Mouse (Mus musculus) ovary, adult 18-20 months (tissue): Measurements from ENCODE around the gene Rbpjl.
A peak's percentile ranks its signal among the peaks of the same experiment; 100 is the strongest.

Experiments used
- DNase-seq: peaks from one replicate; pipeline ENCODE4 v3.0.0; 2022; ENCODE audit warnings: low spot score, mixed read lengths

Rbpjl gene

DNA sequence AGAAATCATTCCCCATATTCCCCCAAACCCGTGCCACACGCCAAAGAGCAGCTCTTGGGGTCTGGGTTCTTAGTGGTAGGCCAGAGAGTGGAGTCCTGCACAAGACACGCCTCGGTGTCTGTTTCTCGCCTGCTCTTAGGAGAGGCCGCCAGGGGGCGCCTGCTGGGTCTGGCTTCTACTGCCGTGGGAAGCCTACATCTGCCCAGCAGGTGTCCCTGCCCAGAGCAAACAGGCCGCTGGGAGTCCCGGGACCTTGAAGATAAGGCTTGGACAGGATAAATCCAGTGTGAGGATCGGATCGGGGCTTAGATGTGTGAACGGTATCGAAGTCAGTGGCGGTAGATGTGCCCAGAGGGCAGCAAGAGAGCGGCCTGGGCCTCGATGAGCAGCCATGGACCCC lies at the start of gene Rbpjl:
Rbpjl (plus strand) TSS at position 236 of the 400 bp plus-strand sequence.
- peak; percentile 48 for DNase-seq

DNA sequence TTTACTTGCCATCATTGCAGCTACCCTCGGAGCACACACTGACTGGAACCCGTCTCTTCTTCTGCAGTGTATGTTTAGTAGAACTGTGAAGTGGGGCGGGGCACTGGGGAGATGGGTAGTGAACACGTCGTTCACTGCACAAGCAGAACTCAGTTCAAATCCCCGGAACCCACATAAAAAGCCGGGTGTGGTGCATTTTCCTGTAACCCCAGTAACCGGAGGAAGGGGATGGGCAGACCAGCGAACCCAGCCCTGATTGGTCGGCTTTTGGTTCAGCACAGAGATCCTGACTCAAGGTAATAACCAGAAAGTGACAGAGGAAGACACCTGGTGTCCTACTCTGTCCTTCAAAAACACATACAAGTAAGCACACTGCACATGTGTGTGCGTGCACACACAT lies 49.6 kb upstream of the Rbpjl start:
- no peak for DNase-seq

DNA sequence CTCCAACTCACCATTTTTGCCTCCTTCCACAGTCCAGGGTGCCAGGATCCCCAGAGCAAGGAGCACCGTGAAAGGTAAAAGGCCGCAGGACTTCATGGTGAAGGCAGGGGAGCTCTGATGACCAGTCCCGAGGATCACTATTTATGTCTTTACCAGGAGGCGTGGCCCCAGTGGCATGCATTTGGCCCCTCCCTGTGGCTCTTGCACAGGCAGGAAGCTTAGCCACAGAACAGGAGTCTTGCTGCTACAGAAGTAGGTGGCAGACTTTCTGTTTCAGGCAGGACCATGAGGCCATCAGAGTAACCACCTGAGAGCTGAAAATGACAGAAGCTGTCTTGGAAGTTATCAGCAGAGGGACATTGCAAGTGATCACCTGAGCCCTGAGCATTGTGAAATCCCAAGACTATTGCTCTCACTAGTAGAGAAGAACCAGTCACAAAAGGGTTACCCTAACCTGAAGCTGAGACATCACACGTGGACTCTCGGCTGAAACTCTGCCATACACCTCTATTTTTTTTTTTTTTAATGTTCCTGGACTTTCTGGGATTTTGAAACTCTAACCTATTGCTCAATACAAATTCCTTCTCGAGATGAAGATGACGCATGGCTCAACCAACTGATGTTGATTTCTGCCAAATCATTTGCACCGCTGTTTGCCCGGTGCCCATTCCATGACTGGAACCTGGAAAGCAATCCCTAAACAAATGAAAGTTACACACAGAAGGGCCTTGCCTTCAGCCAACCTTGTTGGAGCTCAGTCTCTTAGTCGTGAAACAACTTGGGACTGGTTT lies 46.6 kb upstream of the Rbpjl start:
- DNase-seq, result no peak

DNA sequence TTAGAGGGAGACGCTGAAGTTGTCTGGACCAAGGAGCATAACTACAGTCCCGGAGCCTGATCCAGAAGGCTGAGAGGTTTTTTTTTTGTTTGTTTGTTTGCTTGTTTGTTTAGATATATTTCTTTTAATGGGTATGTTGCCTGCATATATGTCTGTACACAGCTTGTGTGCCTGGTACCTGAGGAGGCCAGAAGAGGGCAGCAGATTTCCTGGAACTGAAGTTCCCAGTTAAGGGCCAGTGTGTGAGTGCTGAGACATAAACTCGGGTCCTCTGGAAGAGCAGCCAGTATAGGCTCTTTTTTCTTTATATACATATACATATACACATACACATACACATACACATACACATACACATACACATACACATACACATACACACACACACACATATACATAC lies 44.6 kb upstream of the Rbpjl start:
- DNase-seq, result no peak

DNA sequence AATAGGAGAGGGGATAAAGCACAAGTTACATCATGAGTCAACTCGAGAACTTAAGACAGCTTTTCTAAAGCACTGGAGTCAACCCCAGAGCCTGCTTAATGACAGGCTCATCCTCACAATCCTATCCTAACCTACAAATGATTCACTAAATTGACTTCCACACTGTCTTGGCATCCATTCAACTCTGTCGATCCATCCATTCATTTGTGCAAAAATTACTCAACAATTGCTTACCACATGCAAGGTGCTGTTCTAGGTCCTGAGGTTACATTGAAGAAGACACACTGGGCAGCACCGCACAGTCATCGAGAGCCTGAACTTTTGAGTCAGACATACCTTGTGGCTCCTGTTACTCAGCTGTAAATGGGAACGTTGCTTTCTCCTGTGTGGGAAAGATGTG lies 43.9 kb upstream of the Rbpjl start:
- no peak for DNase-seq

DNA sequence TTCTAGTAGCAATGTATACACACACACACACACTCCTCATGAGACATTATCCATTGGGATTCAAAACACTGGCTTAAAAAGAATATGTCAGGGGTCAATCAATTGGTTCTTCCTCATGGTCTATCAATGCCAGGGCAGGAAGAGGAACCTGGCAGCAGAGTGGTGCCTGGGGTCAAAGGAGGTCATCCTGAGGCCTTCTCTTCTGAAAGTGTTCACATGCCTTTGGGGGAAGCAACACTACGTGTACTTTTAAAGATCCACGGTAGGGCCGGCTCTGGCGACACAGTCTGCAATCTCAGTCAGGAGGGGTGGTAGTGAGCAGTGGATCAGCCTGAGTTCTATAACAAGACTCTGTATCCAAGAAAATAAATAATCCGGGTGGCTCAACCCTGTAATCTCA lies 43.3 kb upstream of the Rbpjl start:
- DNase-seq, result no peak

DNA sequence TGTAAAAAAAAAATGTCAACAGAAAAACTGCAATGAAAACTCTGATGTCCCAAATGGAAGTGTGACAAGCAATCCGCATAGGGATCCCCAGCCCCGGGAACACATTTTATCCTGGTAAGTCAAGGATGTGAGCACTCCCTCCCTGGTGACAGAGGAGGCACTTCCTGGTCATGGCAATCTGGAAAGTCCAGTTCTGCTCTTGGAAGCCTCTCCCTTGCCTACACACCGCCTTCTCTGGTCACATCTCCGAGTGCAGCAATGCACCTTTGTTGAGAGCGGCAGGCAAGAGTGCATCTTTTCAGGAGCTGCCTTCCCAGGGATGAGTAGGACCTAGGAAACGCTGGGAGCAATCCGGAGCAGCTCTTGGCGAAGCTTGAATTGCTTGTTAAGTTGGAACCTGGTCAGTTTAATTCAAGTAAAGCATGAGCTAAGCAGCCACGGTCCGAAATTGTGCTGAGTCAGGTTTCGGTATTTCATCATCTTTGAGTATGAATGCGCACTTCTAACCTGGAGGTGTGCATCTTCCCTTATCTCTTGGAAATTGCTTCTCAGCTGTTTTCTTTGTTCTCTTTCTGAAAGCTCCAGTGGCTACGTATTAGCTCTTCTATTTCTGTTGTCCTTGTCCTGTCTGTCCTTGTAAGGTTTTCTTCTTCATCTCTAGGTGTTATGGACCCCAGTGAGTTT lies 41.8 kb upstream of the Rbpjl start:
- DNase-seq, result no peak

DNA sequence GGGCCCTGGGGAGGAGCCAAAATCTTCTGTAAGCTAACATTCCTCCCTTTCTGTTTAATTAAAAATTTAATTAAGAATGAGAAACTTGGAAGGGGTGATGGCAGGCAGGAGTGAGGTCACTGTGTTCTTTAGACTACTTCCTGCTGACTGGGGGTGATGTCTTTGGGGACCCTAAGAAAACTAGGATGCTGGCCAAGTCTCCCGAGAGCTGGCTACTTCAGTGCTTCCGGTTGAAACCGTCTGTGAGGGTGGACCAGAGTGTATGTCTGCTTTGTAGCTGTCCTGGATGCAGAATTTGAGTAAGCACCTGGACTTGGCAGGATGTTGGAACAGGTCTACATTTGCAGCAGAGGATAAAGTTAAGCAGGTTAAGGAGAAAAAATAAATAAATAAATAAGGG lies 36.0 kb upstream of the Rbpjl start:
- no peak for DNase-seq

DNA sequence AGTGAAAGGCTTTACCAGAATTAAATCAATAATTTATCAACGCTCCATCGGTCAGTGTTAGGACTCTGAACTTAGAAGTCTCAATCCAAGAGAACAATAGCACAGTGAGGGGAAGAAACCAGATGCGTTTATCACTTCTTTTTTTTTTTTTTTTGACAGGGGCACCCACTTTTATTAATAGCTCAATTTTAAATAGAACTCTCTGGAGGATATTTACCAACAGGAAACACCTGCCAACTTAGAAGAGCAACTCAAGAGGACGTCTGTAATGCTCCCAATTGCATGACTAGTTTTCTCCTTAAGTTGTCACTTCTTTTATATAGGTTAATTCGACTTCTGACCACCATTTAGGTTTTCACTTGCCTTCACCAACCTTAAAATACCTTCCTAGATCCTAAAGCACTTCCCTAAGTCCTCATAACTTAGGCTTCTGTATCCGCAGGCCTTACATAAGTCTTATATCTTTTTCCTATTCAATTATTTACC lies 34.3 kb upstream of the Rbpjl start:
- no peak for DNase-seq

DNA sequence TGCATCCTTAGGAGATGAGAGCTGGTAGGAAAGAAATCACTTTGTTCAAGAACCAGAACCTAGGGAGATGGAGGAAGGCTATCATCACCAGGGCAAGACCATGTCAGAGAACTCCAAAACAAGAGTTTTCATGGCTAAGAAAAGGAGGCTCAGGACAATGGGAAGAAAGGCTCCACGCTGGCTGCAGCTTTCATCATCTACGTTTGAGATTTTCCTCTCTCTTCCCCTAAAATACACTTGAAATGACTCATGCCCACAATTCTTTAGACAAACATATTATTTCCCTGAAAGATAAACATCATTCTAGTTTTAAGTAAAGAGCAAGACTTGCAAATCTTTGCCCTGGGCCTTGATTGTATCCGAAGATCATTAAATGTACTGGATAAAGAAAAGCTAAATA lies 31.6 kb upstream of the Rbpjl start:
- DNase-seq, result no peak

DNA sequence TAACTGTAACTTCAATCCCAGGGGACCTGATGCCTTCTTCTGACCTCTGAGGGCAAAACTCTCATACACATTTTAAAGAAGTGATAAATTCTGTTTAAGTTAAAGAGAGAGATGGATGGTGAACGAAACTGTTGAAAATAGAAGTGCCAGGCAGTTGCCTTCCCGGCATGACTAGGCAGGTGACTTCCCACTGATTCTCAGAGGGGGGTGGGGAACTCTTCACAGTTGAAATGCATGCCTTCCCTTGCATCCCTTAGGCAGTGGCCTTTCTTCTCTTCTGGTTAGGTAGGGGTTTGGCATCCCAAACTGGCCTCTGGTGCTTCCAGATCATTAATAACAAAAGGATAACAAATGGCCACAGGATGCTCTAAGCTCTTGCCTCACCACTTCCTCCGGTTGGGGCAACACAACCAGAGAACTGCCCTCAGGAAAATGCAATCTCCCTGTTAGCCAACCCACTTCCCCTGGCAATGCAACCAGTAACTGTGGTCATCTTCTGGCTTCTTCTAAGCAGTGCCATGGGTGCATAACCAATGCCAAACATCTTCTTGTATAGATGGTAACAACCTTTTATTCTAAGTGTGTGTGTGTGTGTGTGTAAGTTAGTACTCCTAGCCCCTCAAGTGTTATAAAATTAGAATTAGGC lies 30.4 kb upstream of the Rbpjl start:
- DNase-seq, result no peak

DNA sequence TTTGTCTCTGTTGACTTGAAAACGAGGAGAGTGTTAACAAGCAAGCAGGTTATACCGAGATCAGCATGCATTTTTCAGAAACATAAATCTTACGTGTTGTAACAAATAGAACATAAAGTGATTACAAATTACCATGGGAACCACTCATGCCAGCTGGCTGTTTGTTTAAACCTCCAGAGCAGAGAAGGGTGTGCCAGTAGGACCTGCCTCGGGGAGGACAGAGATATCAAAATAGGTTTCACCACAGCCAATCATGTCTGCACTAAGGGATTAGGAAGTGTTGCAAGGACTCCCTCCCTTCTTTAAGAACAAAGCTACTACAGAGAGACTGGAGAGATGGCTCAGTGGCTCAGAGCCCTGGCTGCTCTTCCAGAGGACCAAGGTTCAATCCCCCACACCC lies 29.8 kb upstream of the Rbpjl start:
- DNase-seq, result no peak

DNA sequence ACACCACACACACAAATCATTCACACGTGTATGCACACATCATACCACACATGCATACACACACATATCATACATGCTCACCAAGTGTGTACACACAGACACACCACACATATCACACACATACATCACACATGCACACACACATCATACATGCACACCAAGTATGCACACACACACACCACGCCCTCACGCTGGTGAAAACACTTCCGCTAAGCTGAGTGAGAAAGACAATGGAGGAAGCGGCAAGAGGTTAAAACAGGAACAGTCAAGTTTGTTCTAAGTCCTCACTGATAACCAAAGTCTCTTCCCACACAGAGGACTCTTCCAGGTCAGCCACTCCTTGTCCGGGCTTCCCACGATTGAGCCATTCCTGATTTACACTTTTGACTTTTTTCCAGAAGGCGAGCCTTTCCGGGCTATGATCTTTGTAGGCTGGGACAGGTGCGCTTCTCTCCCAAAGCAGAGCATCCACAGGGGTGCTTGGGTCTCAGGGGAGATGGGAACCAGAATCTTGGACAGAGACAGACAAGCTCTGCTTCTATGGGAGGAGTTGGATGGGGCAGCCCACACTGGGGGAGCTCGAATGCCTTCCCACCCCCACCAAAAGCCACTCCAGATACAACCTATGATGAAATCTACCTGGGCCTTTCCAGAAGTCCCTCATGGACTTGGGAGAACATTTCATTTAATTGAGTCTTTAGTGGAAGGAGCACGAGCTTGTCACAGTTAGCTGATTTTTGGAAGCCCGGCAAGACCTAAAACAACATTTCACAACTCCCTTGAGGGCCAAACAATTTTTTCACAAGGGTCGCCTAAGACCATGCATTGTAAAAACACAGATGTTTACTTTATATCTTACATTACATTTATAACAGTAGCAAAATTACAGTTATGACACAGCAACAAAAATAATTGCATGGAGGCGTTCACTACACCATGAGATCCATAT lies 25.2 kb upstream of the Rbpjl start:
- DNase-seq, result no peak

DNA sequence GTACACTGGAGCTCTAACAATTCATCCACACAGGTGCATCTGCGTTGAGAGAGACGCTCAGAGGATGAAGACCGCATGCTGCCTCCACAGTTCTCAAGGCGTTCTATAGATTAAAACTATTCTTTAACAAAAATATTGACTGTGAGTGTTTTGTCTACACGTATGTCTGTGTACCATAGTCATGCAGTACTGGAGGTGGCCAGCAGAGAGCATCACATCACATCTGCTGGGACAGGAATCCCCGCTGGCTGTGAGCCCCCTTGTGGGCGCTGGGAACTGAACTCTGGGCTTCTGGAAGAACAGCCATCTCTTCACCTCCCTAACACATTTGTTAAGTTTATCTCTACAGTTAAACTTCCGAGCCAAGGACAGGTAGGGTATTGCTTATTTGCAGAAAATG lies 21.2 kb upstream of the Rbpjl start:
- no peak for DNase-seq

DNA sequence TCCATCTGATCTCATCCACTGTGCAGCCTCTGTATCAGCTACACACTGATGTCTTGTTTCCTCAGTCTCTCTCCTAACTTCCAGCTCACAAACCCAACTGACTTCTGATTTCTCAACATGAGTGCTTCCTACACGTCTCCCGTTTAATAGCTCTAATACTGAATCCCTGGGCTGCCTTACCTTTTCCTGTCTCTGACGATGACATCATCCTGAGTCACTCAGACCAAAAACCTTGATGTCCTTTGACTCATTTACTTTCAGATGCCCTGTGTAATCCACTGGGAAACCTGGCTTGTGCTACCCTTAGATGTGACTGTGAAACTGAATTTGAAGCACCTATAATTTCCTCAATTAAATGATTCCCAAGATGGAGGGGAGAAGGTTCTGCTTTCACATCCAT lies 20.0 kb upstream of the Rbpjl start:
- no peak for DNase-seq

DNA sequence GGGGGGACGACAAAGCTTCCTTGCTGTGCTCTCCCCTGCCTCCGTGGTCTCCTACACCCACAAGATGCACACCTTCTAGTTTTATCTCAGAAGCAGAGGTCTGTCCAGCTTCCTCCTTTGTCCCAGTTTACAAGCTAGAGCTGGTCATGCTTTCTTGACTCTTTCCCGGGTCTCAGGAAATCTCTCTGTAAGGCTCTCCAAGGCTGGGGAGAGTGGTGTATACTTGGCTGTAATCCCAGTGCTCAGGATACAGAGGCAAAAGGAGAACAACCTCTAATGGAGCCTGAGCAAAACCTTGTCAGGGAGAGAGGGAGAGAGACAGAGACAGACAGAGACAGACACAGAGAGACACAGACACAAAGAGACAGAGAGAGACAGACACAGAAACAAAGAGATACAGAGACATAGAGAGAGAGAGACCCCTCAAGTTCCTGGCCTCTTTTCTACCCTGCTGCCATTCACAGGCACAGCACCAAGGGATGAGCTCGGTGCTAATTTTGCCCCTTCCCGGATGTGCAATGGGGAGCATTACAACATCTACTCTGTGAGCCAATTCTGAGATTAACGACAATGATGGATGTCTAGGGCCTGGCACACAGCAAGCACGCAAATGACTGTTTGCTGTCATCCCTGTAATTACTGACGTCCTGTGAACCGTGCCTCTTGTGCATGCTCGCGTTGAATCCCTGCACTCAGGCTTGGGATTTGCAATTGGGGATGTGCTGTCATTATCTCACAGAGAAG lies 19.1 kb upstream of the Rbpjl start:
- DNase-seq, result no peak

DNA sequence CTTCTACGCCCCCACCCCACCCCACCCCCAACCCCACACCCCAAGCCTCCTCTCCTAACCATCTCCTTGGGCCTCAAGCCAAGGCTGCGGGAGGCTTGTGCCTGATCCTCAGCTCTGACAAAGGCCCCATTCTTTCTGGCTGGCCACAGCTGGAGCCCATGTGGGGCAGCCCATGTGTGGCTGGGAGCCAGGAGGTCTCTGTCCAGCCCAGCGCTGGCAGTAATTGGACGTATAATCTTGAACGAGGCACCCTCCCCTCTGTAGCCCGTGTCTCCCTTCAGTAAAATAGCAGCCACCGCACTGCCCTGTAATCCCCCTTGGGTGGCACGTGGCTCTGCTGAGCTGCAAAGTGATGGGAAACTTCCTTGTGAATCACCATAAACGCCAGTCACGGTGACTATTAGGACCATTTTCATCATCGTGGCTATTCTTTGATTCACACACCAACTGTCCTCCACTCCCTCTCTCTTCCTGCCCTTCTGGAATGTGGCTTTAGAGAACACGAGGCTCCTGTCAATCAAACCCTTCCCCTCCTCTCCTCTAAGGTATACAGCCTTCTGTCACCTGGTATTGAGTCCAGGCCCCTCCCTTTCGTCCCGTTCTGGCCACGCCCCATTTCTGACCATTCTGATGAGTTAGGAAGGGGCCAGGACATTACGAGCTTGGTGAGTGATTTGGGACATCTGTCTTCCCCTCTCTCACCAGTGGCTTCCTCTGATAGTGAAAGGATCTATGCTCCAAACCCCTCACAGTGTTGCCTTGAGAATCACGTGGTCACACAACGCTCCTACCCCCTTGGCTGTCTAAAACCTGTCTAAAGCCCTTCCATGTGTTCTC lies 16.8 kb upstream of the Rbpjl start:
- DNase-seq, result no peak

DNA sequence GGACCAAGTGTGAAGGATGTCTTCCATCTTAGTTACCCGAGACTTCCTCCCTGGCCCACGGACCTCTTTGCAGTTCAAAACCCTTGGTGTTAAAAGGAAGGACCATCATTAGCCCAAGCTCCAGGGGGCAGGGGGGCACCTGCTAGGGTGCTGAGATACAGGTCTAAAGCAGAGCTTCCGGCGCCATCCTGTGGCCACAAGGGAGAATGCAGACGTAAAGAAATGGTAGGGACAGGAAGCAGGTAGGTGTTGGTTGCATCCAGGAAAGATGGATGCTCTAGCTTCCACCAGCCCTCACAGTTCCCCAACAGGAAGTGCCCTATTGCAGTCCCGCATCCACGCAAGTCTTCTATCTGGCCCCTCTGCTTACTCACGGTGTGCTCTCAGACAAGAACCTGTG lies 16.0 kb upstream of the Rbpjl start:
- no peak for DNase-seq

DNA sequence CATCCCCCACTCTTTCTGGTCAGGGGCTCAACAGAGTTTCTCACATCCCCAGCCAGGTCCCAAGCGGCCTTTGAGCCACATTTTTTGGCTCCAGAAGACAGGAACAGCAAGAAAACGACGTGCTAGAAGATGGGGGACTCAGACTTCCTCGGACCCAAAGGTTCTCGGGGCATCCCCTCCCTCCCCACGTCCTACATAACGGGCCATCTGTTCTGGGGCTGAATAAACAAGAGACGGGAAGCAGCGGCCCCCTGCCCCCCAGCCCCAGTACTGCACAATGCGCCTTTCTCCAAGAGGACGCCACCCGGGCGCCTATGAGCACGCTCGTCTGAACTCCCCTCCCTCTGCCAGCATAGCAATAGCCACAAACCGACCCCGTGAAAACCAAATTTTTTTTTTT lies 13.9 kb upstream of the Rbpjl start, which contains the start of gene Slpi:
Slpi (minus strand) TSS at position 76 of the 400 bp plus-strand sequence.
- DNase-seq, result no peak

DNA sequence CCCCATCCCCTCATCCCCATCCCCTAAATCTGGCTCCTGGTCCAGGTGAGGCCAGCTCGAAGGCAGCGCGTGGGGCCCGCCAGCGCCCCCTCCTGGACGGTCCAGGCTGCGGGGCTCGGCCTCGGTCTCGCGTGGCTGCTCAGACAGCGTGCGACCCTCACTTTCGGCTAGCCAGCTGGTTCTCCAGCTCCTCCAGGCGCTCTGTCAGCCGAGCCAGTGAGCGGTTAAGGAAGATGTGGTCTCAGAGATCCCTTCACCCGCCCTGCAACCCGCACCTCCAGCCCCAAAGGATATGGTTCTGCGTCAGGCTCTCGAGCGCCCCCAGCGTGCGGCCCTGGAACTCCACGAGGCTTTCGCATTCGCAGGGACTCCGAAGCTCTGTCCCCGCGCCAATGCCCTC lies 13.4 kb upstream of the Rbpjl start:
- peak; percentile 60 for DNase-seq
